In the genomic region with DNA sequence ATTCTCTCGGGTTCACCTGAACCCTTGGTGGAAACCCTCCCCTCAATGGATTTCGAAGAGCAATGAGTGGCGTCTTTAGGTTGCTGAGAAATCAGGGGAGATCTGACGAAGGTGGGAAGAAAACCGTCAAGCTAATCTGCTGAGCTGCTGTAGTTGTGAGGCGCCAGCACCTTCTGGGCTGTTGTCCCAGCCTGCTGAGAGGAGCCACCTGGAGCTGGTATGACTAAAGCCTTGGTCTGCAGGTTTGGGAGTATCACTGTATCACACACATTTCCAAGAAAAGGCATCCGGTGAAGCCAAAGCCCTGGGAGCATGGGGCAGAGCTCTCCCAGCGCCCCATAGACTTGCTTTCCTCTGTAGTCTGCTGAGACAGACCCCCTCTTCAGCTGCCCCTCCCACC, we compare ENCODE assay signal across 22 mouse cellular contexts. TPM values are rescaled to one million over a fixed set of nuclear protein-coding genes. Genes with fewer than 3 reads are reported as not detected.
DNase-seq lines count a peak whose midpoint lies in the region; ATAC-seq lines count a peak whose summit lies in the region.
"Had no signal": no experiment of that assay in that cellular context is flagged by ENCODE, and none has a peak within 500 bp of the region (broad histone marks: within the 10 kb centered on the region; RNA-seq: fewer than 3 reads in every experiment).

No protein-coding gene starts in this region.

- H3K4me1 ChIP-seq in hindbrain, embryonic 10.5 days (replicated peaks): peaks cover 65% of the 10 kb centered on the region
- H3K4me1 ChIP-seq in hindbrain, embryonic 12.5 days: peaks cover 41% of the 10 kb centered on the region

- ATAC-seq in hindbrain, embryonic 12.5 days (ENCODE audit: low FRiP score): no peak

- H3K36me3 ChIP-seq in hindbrain, embryonic 10.5 days: no peaks in the 10 kb centered on the region
- H3K36me3 ChIP-seq in hindbrain, embryonic 12.5 days: no peaks in the 10 kb centered on the region
- H3K36me3 ChIP-seq: embryonic facial prominence, embryonic 12.5 days; heart, embryonic 13.5 days; limb, embryonic 13.5 days; neural tube, embryonic 15.5 days; stomach, embryonic 15.5 days had no signal

- no peak overlapping the region for H3K4me2 ChIP-seq in hindbrain, embryonic 12.5 days (replicated peaks)
- H3K4me2 ChIP-seq: embryonic facial prominence, embryonic 12.5 days; limb, embryonic 13.5 days; midbrain, embryonic 11.5 days; neural tube, embryonic 15.5 days; stomach, embryonic 15.5 days had no signal

- no peak overlapping the region for H3K4me3 ChIP-seq in hindbrain, embryonic 10.5 days
- no peak overlapping the region for H3K4me3 ChIP-seq in hindbrain, embryonic 12.5 days
- H3K4me3 ChIP-seq: embryonic facial prominence, embryonic 12.5 days; heart, embryonic 13.5 days; limb, embryonic 13.5 days; neural tube, embryonic 15.5 days; stomach, embryonic 15.5 days had no signal

- H3K27ac ChIP-seq in hindbrain, embryonic 10.5 days: peak overlapping the region; percentile 54; the same call in 1 of the 2 replicates
- no peak overlapping the region for H3K27ac ChIP-seq in hindbrain, embryonic 12.5 days
- H3K27ac ChIP-seq: embryonic facial prominence, embryonic 12.5 days; limb, embryonic 13.5 days; stomach, embryonic 15.5 days had no signal

- DNase-seq in cerebellum, adult 11-12 months: peak; percentile 76
- DNase-seq in cerebellum, postnatal 4 days (ENCODE audit: low spot score in 2 of 2): no peak
- DNase-seq in hindbrain, embryonic 10.5 days (ENCODE audit: low spot score): no peak
- DNase-seq in urinary bladder, postnatal 14 days (ENCODE audit: low spot score): peak; percentile 27
- DNase-seq in urinary bladder, postnatal 4 days (ENCODE audit: low spot score in 2 of 2): no peak
- no peak for DNase-seq in lung, adult 18-20 months
- DNase-seq in adrenal gland, adult (ENCODE audit: inconsistent age in 2 of 2, low spot score in 1 of 2): no peak
- DNase-seq: adrenal gland, postnatal 36 days; kidney, postnatal 10 days; layer of hippocampus, postnatal 36 days; lung, postnatal 36 days; thymus, postnatal 14 days had no signal

- WGBS in hindbrain, embryonic 10.5 days: 50% methylated on average over 8 of the region's 8 CpGs
- WGBS in hindbrain, embryonic 12.5 days: 57% methylated on average over 8 of the region's 8 CpGs

- no peak overlapping the region for H3K9ac ChIP-seq in hindbrain, embryonic 12.5 days
- H3K9ac ChIP-seq: embryonic facial prominence, embryonic 12.5 days; limb, embryonic 13.5 days; neural tube, embryonic 15.5 days; stomach, embryonic 15.5 days had no signal

- H3K27me3 ChIP-seq in hindbrain, embryonic 10.5 days (ENCODE audit: insufficient read depth, poor library complexity, severe bottlenecking): 0 out of 2 replicates have a peak, but pooled peaks cover 7% of the 10 kb centered on the region
- H3K27me3 ChIP-seq in hindbrain, embryonic 12.5 days: peaks cover 3% of the 10 kb centered on the region; the same call in 1 of the 2 replicates
- H3K27me3 ChIP-seq: CH12.LX; embryonic facial prominence, embryonic 12.5 days; heart, embryonic 13.5 days; limb, embryonic 13.5 days; neural tube, embryonic 15.5 days; stomach, embryonic 15.5 days had no signal

- H3K9me3 ChIP-seq in hindbrain, embryonic 10.5 days: no peaks in the 10 kb centered on the region
- no peaks in the 10 kb centered on the region for H3K9me3 ChIP-seq in hindbrain, embryonic 12.5 days (replicated peaks)
- H3K9me3 ChIP-seq: embryonic facial prominence, embryonic 12.5 days; heart, embryonic 13.5 days; limb, embryonic 13.5 days; neural tube, embryonic 15.5 days; stomach, embryonic 15.5 days had no signal

RNA-seq across cellular contexts. Expression of a gene that starts 4.7 kb away (rescaled TPM):
- 2,517 and 3,327 TPM in 2 replicates for polyA plus RNA-seq in hindbrain, embryonic 10.5 days (2016; fragmentation: Nextera tagmentation; extraction: Ambion mirVana)
- 1,309 and 1,398 TPM in 2 replicates for polyA plus RNA-seq in hindbrain, embryonic 12.5 days (2016; fragmentation: Nextera tagmentation; extraction: Ambion mirVana)

RNA-seq across cellular contexts. Expression of a gene that starts 30.7 kb away (rescaled TPM):
- 0.14 TPM in 1 of 2 replicates, not detected in the other for polyA plus RNA-seq in hindbrain, embryonic 10.5 days (2016; fragmentation: Nextera tagmentation; extraction: Ambion mirVana)
- polyA plus RNA-seq in hindbrain, embryonic 12.5 days (2016; fragmentation: Nextera tagmentation; extraction: Ambion mirVana): 0.41 TPM in 1 of 2 replicates, not detected in the other
- polyA plus RNA-seq: heart, embryonic 13.5 days; intestine, embryonic 14.5 days; liver, embryonic 16.5 days; midbrain, embryonic 11.5 days; neural tube, embryonic 15.5 days; stomach, embryonic 15.5 days had no signal

RNA-seq across cellular contexts. Expression of a gene that starts 49.6 kb away (rescaled TPM):
- polyA plus RNA-seq in hindbrain, embryonic 10.5 days (2016; fragmentation: Nextera tagmentation; extraction: Ambion mirVana): 29.4 and 40.4 TPM in 2 replicates
- polyA plus RNA-seq in hindbrain, embryonic 12.5 days (2016; fragmentation: Nextera tagmentation; extraction: Ambion mirVana): 60.5 and 66.1 TPM in 2 replicates

Comparison
In these comparisons a context has a peak if more than half of its experiments do, and no peak if none do; other contexts are left out.
1. DNase-seq: peak in cerebellum, adult 11-12 months (single experiment) and urinary bladder, postnatal 14 days (single experiment); none in cerebellum, postnatal 4 days (0 of 2), hindbrain, embryonic 10.5 days (single experiment), urinary bladder, postnatal 4 days (0 of 2), lung, adult 18-20 months (0 of 2) and adrenal gland, adult (0 of 2).